Mouse (Mus musculus): Measurements from ENCODE around the gene Npvf. TPM values are rescaled to one million over a fixed set of nuclear protein-coding genes. Genes with fewer than 3 reads are reported as not detected.
"Not testable (repeated sequence)": the region's sequence is repeated elsewhere in the genome, so short reads cannot be mapped to it uniquely, and the experiment has no call there.

Npvf gene
- total and polyA plus RNA-seq, 3 experiments, result not detected

DNA sequence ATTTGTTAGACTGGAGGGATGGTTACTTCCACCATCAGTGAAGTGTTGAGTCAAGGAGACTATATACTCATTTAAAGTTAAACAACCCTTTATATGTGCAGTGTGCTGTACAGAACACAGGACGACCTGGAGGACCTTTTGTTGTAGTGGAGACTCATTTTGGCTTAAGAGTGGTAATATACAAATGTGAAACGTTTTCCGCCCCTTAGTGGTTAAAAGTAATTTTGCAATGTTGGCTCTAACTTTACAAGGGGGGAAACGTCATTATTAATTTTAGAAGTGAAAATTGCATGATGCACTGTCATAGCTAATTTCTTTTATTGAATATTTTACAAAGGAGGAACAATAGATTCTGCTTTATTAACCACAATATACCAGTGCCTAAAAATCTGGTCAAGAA, 13.9 kb downstream of the Npvf start:
- no peak overlapping the region for H3K27ac ChIP-seq (ENCODE audit: control insufficient read depth, low read depth, low read length)
- H3K27me3 ChIP-seq (ENCODE audit: control insufficient read depth in 1 of 2, insufficient read depth in 2 of 2, low read length in 2 of 2), result no peaks in the 10 kb centered on the region; a peak in 1 of 4 replicates
- no peak overlapping the region for H3K4me3 ChIP-seq (ENCODE audit: control insufficient read depth in 1 of 2, insufficient read depth in 1 of 2, low read depth in 2 of 2, low read length in 2 of 2)
- no peak for TF ChIP-seq MEF2A (IDR thresholded peaks at IDR 0.05; ENCODE audit: extremely low read depth, insufficient replicate concordance, low read depth, low read length, poor library complexity, severe bottlenecking)
- TF ChIP-seq GATA1 (IDR thresholded peaks at IDR 0.05; ENCODE audit: low read depth, low read length), result no peak
- TF ChIP-seq RCOR1 (IDR thresholded peaks at IDR 0.05; ENCODE audit: low read depth, low read length), result no peak
- no peak for TF ChIP-seq MAFK (IDR thresholded peaks at IDR 0.05; ENCODE audit: borderline replicate concordance, low read depth, low read length)
- TF ChIP-seq RAD21 (IDR thresholded peaks at IDR 0.05; ENCODE audit: low read depth, low read length), result no peak
- no peak for TF ChIP-seq SIN3A (IDR thresholded peaks at IDR 0.05; ENCODE audit: low read length)
- TF ChIP-seq EP300 (IDR thresholded peaks at IDR 0.05; ENCODE audit: low read depth in 1 of 2, low read length in 2 of 2), result no peak
- no peak for TF ChIP-seq TAL1 (IDR thresholded peaks at IDR 0.05; ENCODE audit: low read length)
- no peak for TF ChIP-seq ELF1 (IDR thresholded peaks at IDR 0.05; ENCODE audit: low read depth, low read length)
- H3K4me1 ChIP-seq (ENCODE audit: control insufficient read depth in 1 of 2, insufficient read depth in 2 of 2, low read length in 2 of 2), result no peaks in the 10 kb centered on the region
- no peaks in the 10 kb centered on the region for H3K9me3 ChIP-seq (replicated peaks; ENCODE audit: insufficient read depth, low read length)
- DNase-seq (ENCODE audit: low read depth, low spot score), result no peak
- no peaks in the 10 kb centered on the region for H3K79me2 ChIP-seq (ENCODE audit: control insufficient read depth, insufficient read depth, low read length, poor library complexity)
- no peak overlapping the region for H3K9ac ChIP-seq (ENCODE audit: control insufficient read depth, low read depth, low read length, poor library complexity, severe bottlenecking)
- H3K36me3 ChIP-seq (ENCODE audit: control insufficient read depth in 1 of 2, insufficient read depth in 2 of 2, low read length in 2 of 2), result no peaks in the 10 kb centered on the region

DNA sequence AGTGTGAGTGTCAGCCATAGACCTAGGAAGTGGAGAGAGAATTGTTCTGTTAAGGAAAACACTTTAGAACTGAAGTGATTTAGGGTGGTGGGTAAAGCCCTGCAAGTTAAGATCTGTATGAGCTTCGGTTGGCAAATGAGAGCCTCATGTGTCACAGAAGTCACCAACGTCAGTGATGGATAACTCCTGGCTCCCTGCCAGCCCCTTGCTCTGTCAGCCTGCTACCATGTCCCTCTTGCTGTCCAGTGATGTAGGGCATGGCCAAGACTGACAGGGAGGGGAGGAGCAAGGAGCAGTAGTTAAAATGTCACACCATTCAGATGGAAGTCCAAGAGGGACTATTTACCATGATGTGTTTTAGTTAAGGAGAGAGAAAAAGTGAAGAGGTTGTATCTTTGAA, 14.6 kb downstream of the Npvf start:
- Histone ChIP-seq H3K9me3 (replicated peaks; ENCODE audit: insufficient read depth, low read length) (no peaks in the 10 kb centered on the region), H3K9ac (ENCODE audit: control insufficient read depth, low read depth, low read length, poor library complexity, severe bottlenecking) (no peak overlapping the region), H3K36me3 (ENCODE audit: control insufficient read depth in 1 of 2, insufficient read depth in 2 of 2, low read length in 2 of 2) (no peaks in the 10 kb centered on the region), H3K4me1 (ENCODE audit: control insufficient read depth in 1 of 2, insufficient read depth in 2 of 2, low read length in 2 of 2) (no peaks in the 10 kb centered on the region), H3K4me3 (ENCODE audit: control insufficient read depth in 1 of 2, insufficient read depth in 1 of 2, low read depth in 2 of 2, low read length in 2 of 2) (no peak overlapping the region), H3K27me3 (ENCODE audit: control insufficient read depth in 1 of 2, insufficient read depth in 2 of 2, low read length in 2 of 2) (no peaks in the 10 kb centered on the region; a peak in 1 of 4 replicates), H3K27ac (ENCODE audit: control insufficient read depth, low read depth, low read length) (no peak overlapping the region), H3K79me2 (ENCODE audit: control insufficient read depth, insufficient read depth, low read length, poor library complexity) (no peaks in the 10 kb centered on the region)
- DNase-seq (ENCODE audit: low read depth, low spot score), result no peak
- no peak for TF ChIP-seq SIN3A (IDR thresholded peaks at IDR 0.05; ENCODE audit: low read length)
- no peak for TF ChIP-seq MYB (IDR thresholded peaks at IDR 0.05; ENCODE audit: low read depth, low read length)
- no peak for TF ChIP-seq HCFC1 (IDR thresholded peaks at IDR 0.05; ENCODE audit: low read depth, low read length)
- no peak for TF ChIP-seq NELFE (IDR thresholded peaks at IDR 0.05; ENCODE audit: low read depth, low read length)
- no peak for TF ChIP-seq CHD1 (IDR thresholded peaks at IDR 0.05; ENCODE audit: low read depth, low read length)
- no peak for TF ChIP-seq E2F4 (IDR thresholded peaks at IDR 0.05; ENCODE audit: borderline replicate concordance, low read depth, low read length)
- no peak for TF ChIP-seq CTCF (IDR thresholded peaks at IDR 0.05 in 2 of 3, conservative IDR thresholded peaks at IDR 0.05 in 1 of 3; ENCODE audit: control insufficient read depth in 1 of 3, insufficient read depth in 1 of 3, low read depth in 2 of 3, low read length in 3 of 3, poor library complexity in 1 of 3, severe bottlenecking in 1 of 3)
- TF ChIP-seq MYC (IDR thresholded peaks at IDR 0.05; ENCODE audit: low read depth, low read length), result no peak
- TF ChIP-seq POLR2AphosphoS2 (IDR thresholded peaks at IDR 0.05; ENCODE audit: low read length), result no peak
- TF ChIP-seq RCOR1 (IDR thresholded peaks at IDR 0.05; ENCODE audit: low read depth, low read length), result no peak

DNA sequence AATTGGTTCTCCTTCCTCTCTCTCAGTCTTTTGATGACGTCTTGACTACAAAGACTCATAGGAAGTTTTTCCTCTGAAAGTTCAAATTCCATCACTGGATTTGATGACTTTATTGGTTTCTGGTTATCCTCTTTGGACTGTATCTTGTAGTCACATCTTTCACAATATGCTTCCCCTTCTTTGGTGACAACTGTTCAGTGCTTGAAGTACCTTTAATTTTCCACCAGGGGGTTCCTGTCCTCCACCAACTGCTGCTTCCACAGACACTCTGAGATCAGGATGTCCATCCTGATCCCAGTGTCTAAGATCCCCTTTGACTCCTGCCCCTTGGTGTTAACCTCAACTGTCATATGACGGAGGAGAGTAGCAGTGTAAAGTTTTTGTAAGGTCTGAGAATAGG, 28.1 kb downstream of the Npvf start:
- not testable (repeated sequence) for H3K9ac ChIP-seq (ENCODE audit: control insufficient read depth, low read depth, low read length, poor library complexity, severe bottlenecking); H3K4me3 ChIP-seq (ENCODE audit: control insufficient read depth in 1 of 2, insufficient read depth in 1 of 2, low read depth in 2 of 2, low read length in 2 of 2); H3K27me3 ChIP-seq (ENCODE audit: control insufficient read depth in 1 of 2, insufficient read depth in 2 of 2, low read length in 2 of 2); H3K27ac ChIP-seq (ENCODE audit: control insufficient read depth, low read depth, low read length); DNase-seq (ENCODE audit: low read depth, low spot score); H3K9me3 ChIP-seq (replicated peaks; ENCODE audit: insufficient read depth, low read length); H3K4me1 ChIP-seq (ENCODE audit: control insufficient read depth in 1 of 2, insufficient read depth in 2 of 2, low read length in 2 of 2); H3K79me2 ChIP-seq (ENCODE audit: control insufficient read depth, insufficient read depth, low read length, poor library complexity); H3K36me3 ChIP-seq (ENCODE audit: control insufficient read depth in 1 of 2, insufficient read depth in 2 of 2, low read length in 2 of 2)

All from MEL (cell line).